Mouse (Mus musculus): Measurements from ENCODE around the gene Zc3h18. TPM values are rescaled to one million over a fixed set of nuclear protein-coding genes. Genes with fewer than 3 reads are reported as not detected.

Gene Zc3h18
- polyA plus RNA-seq, 1 experiment from 2014 or later = 17.7 TPM

GRCm38 (mm10) chr8:122333531-122333930, 42.9 kb upstream of the Zc3h18 start:
- Histone ChIP-seq H3K27me3 (ENCODE audit: control insufficient read depth, insufficient read depth, low read length) (no peaks in the 10 kb centered on the region), H3K27ac (replicated peaks in 1 of 2; ENCODE audit: control insufficient read depth in 1 of 2, insufficient read depth in 1 of 2, low read depth in 2 of 2, low read length in 2 of 2) (no peak overlapping the region), H3K36me3 (ENCODE audit: control insufficient read depth, insufficient read depth, low read length) (peaks cover 75% of the 10 kb centered on the region), H3K4me1 (ENCODE audit: control insufficient read depth in 2 of 2, insufficient read depth in 2 of 2, low read length in 2 of 2) (peaks cover 30 to 38% of the 10 kb centered on the region in 2 experiments), H3K9ac (ENCODE audit: low read length) (no peak overlapping the region), H3K4me2 (ENCODE audit: low read length) (no peak overlapping the region), H3K9me3 (ENCODE audit: control insufficient read depth, low read length) (no peaks in the 10 kb centered on the region), H3K4me3 (ENCODE audit: control insufficient read depth in 1 of 2, insufficient read depth in 1 of 2, low read depth in 1 of 2, low read length in 2 of 2) (no peak overlapping the region)
- WGBS = 92% methylated on average over 7 of the region's 7 CpGs
- no peak for ATAC-seq (ENCODE audit: insufficient number of reproducible peaks, insufficient read depth, low FRiP score, low read depth)

- no peak for ATAC-seq (ENCODE audit: insufficient number of reproducible peaks, insufficient read depth, low FRiP score, low read depth)
- H3K36me3 ChIP-seq (ENCODE audit: control insufficient read depth, insufficient read depth, low read length) = peaks cover 80% of the 10 kb centered on the region
- WGBS = 90% methylated on average over 13 of the region's 13 CpGs
Measured at GRCm38 (mm10) chr8:122334791-122335490, 41.5 kb upstream of the Zc3h18 start.

GRCm38 (mm10) chr8:122335638-122336250, 40.7 kb upstream of the Zc3h18 start:
- H3K4me1 ChIP-seq (ENCODE audit: control insufficient read depth in 2 of 2, insufficient read depth in 2 of 2, low read length in 2 of 2) = peaks cover 10 to 16% of the 10 kb centered on the region in 2 experiments
- no peak for ATAC-seq (ENCODE audit: insufficient number of reproducible peaks, insufficient read depth, low FRiP score, low read depth)
- no peaks in the 10 kb centered on the region for H3K27me3 ChIP-seq (ENCODE audit: control insufficient read depth, insufficient read depth, low read length)
- H3K9ac ChIP-seq (ENCODE audit: low read length) = peak overlapping the region; percentile 55; the same call in 1 of the 2 replicates
- H3K27ac ChIP-seq (replicated peaks in 1 of 2; ENCODE audit: control insufficient read depth in 1 of 2, insufficient read depth in 1 of 2, low read depth in 2 of 2, low read length in 2 of 2) = no peak overlapping the region
- H3K4me3 ChIP-seq (ENCODE audit: control insufficient read depth in 1 of 2, insufficient read depth in 1 of 2, low read depth in 1 of 2, low read length in 2 of 2) = peak overlapping the region; percentile 37 to 49
- 52% methylated on average over 55 of the region's 57 CpGs for WGBS
- H3K36me3 ChIP-seq (ENCODE audit: control insufficient read depth, insufficient read depth, low read length) = peaks cover 76% of the 10 kb centered on the region
- H3K9me3 ChIP-seq (ENCODE audit: control insufficient read depth, low read length) = no peaks in the 10 kb centered on the region
- peak overlapping the region; percentile 69 for H3K4me2 ChIP-seq (ENCODE audit: low read length)

More at GRCm38 (mm10) chr8:122334791-122335490, 41.5 kb upstream of the Zc3h18 start:
- Histone ChIP-seq H3K27ac (replicated peaks in 1 of 2; ENCODE audit: control insufficient read depth in 1 of 2, insufficient read depth in 1 of 2, low read depth in 2 of 2, low read length in 2 of 2) (no peak overlapping the region), H3K4me3 (ENCODE audit: control insufficient read depth in 1 of 2, insufficient read depth in 1 of 2, low read depth in 1 of 2, low read length in 2 of 2) (no peak overlapping the region), H3K4me1 (ENCODE audit: control insufficient read depth in 2 of 2, insufficient read depth in 2 of 2, low read length in 2 of 2) (peaks cover 18 to 24% of the 10 kb centered on the region in 2 experiments), H3K9me3 (ENCODE audit: control insufficient read depth, low read length) (no peaks in the 10 kb centered on the region), H3K4me2 (ENCODE audit: low read length) (no peak overlapping the region), H3K27me3 (ENCODE audit: control insufficient read depth, insufficient read depth, low read length) (no peaks in the 10 kb centered on the region), H3K9ac (ENCODE audit: low read length) (no peak overlapping the region)

GRCm38 (mm10) chr8:122336251-122336910, 40.0 kb upstream of the Zc3h18 start:
- ATAC-seq (ENCODE audit: insufficient number of reproducible peaks, insufficient read depth, low FRiP score, low read depth) = no peak
- Histone ChIP-seq H3K9ac (ENCODE audit: low read length) (peak overlapping the region; percentile 55; the same call in 1 of the 2 replicates), H3K27me3 (ENCODE audit: control insufficient read depth, insufficient read depth, low read length) (no peaks in the 10 kb centered on the region), H3K4me1 (ENCODE audit: control insufficient read depth in 2 of 2, insufficient read depth in 2 of 2, low read length in 2 of 2) (peaks cover 4 to 10% of the 10 kb centered on the region in 2 experiments; a peak in 3 of 4 replicates), H3K4me2 (ENCODE audit: low read length) (peak overlapping the region; percentile 69), H3K36me3 (ENCODE audit: control insufficient read depth, insufficient read depth, low read length) (peaks cover 76% of the 10 kb centered on the region), H3K4me3 (ENCODE audit: control insufficient read depth in 1 of 2, insufficient read depth in 1 of 2, low read depth in 1 of 2, low read length in 2 of 2) (peak overlapping the region; percentile 37 to 49), H3K27ac (replicated peaks in 1 of 2; ENCODE audit: control insufficient read depth in 1 of 2, insufficient read depth in 1 of 2, low read depth in 2 of 2, low read length in 2 of 2) (no peak overlapping the region), H3K9me3 (ENCODE audit: control insufficient read depth, low read length) (no peaks in the 10 kb centered on the region)
- 36% methylated on average over 78 of the region's 81 CpGs for WGBS

GRCm38 (mm10) chr8:122338852-122339251, 37.6 kb upstream of the Zc3h18 start:
- Histone ChIP-seq H3K27me3 (ENCODE audit: control insufficient read depth, insufficient read depth, low read length) (no peaks in the 10 kb centered on the region), H3K4me1 (ENCODE audit: control insufficient read depth in 2 of 2, insufficient read depth in 2 of 2, low read length in 2 of 2) (peaks cover 17 to 26% of the 10 kb centered on the region in 2 experiments), H3K4me3 (ENCODE audit: control insufficient read depth in 1 of 2, insufficient read depth in 1 of 2, low read depth in 1 of 2, low read length in 2 of 2) (no peak overlapping the region), H3K27ac (replicated peaks in 1 of 2; ENCODE audit: control insufficient read depth in 1 of 2, insufficient read depth in 1 of 2, low read depth in 2 of 2, low read length in 2 of 2) (no peak overlapping the region), H3K36me3 (ENCODE audit: control insufficient read depth, insufficient read depth, low read length) (peaks cover 56% of the 10 kb centered on the region), H3K9ac (ENCODE audit: low read length) (no peak overlapping the region), H3K4me2 (ENCODE audit: low read length) (no peak overlapping the region), H3K9me3 (ENCODE audit: control insufficient read depth, low read length) (no peaks in the 10 kb centered on the region)
- ATAC-seq (ENCODE audit: insufficient number of reproducible peaks, insufficient read depth, low FRiP score, low read depth) = no peak
- WGBS = 62% methylated on average over 6 of the region's 6 CpGs

GRCm38 (mm10) chr8:122340761-122341160, 35.6 kb upstream of the Zc3h18 start:
- Histone ChIP-seq H3K27ac (replicated peaks in 1 of 2; ENCODE audit: control insufficient read depth in 1 of 2, insufficient read depth in 1 of 2, low read depth in 2 of 2, low read length in 2 of 2) (no peak overlapping the region), H3K4me2 (ENCODE audit: low read length) (no peak overlapping the region), H3K36me3 (ENCODE audit: control insufficient read depth, insufficient read depth, low read length) (peaks cover 37% of the 10 kb centered on the region), H3K9me3 (ENCODE audit: control insufficient read depth, low read length) (no peaks in the 10 kb centered on the region), H3K9ac (ENCODE audit: low read length) (no peak overlapping the region), H3K4me3 (ENCODE audit: control insufficient read depth in 1 of 2, insufficient read depth in 1 of 2, low read depth in 1 of 2, low read length in 2 of 2) (no peak overlapping the region), H3K27me3 (ENCODE audit: control insufficient read depth, insufficient read depth, low read length) (no peaks in the 10 kb centered on the region), H3K4me1 (ENCODE audit: control insufficient read depth in 2 of 2, insufficient read depth in 2 of 2, low read length in 2 of 2) (peaks cover 28 to 44% of the 10 kb centered on the region in 2 experiments)
- 85% methylated on average over 3 of the region's 3 CpGs for WGBS
- no peak for ATAC-seq (ENCODE audit: insufficient number of reproducible peaks, insufficient read depth, low FRiP score, low read depth)

- no peaks in the 10 kb centered on the region for H3K9me3 ChIP-seq (ENCODE audit: control insufficient read depth, low read length)
- no peak overlapping the region for H3K27ac ChIP-seq (replicated peaks in 1 of 2; ENCODE audit: control insufficient read depth in 1 of 2, insufficient read depth in 1 of 2, low read depth in 2 of 2, low read length in 2 of 2)
- no peak for ATAC-seq (ENCODE audit: insufficient number of reproducible peaks, insufficient read depth, low FRiP score, low read depth)
- 64% methylated on average over 6 of the region's 6 CpGs for WGBS
- H3K36me3 ChIP-seq (ENCODE audit: control insufficient read depth, insufficient read depth, low read length) = peaks cover 27% of the 10 kb centered on the region
- H3K4me1 ChIP-seq (ENCODE audit: control insufficient read depth in 2 of 2, insufficient read depth in 2 of 2, low read length in 2 of 2) = peaks cover 25 to 40% of the 10 kb centered on the region in 2 experiments
- no peaks in the 10 kb centered on the region for H3K27me3 ChIP-seq (ENCODE audit: control insufficient read depth, insufficient read depth, low read length)
- no peak overlapping the region for H3K4me3 ChIP-seq (ENCODE audit: control insufficient read depth in 1 of 2, insufficient read depth in 1 of 2, low read depth in 1 of 2, low read length in 2 of 2)
- no peak overlapping the region for H3K9ac ChIP-seq (ENCODE audit: low read length)
- H3K4me2 ChIP-seq (ENCODE audit: low read length) = no peak overlapping the region
Measured at GRCm38 (mm10) chr8:122341790-122342189, 34.6 kb upstream of the Zc3h18 start.

Measured in heart, embryonic 14.5 days (tissue).